Mouse (Mus musculus): ENCODE measurements around the gene Hmox2.
"Not testable (repeated sequence)": the region's sequence is repeated elsewhere in the genome, so short reads cannot be mapped to it uniquely, and the experiment has no call there.

Hmox2 gene

DNA sequence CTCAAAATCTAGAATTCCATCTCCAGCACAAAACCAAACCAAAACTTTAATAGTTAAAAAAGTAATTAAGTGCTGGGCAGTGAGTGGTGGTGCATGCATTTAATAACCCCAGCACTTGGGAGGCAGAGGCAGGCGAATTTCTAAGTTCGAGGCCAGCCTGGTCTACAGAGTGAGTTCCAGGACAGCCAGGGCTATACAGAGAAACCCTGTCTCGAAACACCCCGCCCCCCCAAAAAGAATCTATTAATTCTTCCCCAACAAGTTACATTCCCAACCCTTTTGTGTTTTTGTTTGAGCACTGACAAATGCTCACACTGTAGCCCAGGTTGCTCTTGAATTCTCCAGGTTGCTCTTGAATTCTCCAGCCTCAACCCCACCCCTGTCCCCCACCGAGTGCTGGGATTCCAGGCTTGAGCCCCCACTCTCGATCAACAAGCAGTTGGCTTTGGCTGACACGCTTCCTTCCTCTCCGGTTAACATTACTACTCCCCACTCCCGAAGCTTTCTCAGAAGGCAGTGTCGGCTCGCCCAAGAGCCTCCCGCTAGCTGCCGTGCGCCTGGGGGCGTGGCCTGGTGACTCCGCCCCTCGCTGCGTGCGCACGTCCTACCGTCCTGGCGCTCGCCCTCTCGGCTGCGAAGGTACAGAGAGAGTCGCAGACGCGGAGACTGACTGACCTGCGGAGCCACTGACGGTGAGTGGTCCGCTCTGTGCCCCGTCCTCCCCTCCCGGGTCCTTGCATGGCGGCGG, at the start of gene Hmox2:
Gene Hmox2, plus strand, starts transcription at position 582 of the 748 bp plus-strand sequence.
- in situ Hi-C loops (cut with MboI), result no loop called here

DNA sequence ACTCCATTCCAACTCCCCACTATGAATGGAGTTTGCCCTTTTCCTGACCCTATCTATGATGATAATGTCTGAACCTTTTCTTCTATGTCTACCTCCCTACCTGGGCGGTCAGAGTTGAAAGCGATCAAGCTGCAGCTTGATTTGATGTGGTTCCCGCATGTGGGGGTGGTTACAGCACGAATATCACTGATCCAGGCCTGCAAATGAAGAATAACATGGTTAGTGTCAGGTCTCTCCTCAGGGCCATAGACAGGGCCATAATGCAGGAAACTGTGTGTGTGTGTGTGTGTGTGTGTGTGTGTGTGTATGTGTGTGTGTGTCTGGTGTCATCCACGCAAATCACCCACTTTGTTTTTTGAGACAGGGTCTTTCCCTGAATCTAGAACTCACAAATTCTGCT, 49.3 kb upstream of the Hmox2 start:
- in situ Hi-C loops (cut with MboI), result no loop called here

DNA sequence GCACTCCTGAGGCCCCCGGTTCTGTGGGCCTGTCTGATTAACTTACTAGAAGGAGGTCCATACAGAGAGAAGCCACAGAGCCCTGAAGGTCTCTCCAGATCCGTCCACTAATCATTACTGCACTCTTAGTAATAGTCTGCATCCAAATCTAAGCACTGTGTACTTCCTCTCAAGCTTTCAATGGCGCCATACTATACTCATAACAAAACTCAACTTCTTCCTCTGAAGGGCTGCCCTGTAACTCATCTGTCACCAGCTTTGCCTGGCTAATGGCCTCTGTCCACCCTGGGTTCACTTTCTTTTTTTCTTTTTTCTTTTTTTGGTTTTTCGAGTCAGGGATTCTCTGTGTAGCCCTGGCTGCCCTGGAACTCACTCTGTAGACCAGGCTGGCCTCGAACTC, 48.1 kb upstream of the Hmox2 start:
- in situ Hi-C loops (cut with MboI), result no loop called here

DNA sequence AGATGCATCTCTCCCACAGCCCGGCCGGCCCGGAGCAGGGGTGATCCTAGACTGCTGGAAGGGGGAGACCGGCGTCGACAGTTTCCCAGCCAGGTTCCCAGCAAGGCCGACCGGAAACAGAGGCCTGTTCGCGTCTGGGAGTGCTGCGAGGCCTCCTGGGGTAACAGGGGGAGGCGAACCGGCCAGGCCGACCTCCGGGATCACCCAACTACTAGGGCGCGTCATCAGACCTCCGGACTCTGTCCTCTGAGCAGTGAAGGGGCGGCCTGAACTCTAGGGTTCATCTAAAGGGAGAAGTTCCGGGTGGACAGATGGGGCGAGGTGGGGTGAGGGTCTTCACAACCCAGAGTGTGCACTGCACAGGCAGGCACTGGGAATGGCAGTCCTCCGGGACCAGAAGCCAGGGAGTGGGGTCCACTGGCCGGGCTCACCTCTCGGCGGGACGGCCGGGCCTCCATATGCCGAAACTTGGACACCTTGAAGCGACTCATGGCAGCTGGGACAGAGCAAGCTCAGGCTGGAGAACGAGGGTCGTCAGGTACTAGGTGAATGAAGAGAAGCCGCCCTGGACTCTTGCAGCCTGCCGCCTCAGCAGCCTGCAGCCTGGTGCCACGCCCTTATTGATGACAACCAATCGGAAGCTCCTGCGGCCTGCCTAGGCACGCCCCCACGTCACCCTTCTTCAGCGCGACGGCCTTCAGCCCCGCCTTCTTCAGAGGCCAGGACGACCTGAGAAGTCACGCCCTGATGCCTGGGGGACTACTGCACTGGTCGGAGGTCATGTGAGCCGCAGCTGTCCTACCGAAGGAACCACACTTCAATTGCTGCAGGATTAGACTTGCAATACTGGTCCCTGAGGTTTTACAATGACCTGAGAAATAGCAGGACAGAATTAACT, 46.8 kb upstream of the Hmox2 start, which contains the start of gene Coro7:
Gene Coro7, minus strand, starts transcription at position 657 of the 898 bp plus-strand sequence.
- in situ Hi-C loops (cut with MboI), result no loop called here

DNA sequence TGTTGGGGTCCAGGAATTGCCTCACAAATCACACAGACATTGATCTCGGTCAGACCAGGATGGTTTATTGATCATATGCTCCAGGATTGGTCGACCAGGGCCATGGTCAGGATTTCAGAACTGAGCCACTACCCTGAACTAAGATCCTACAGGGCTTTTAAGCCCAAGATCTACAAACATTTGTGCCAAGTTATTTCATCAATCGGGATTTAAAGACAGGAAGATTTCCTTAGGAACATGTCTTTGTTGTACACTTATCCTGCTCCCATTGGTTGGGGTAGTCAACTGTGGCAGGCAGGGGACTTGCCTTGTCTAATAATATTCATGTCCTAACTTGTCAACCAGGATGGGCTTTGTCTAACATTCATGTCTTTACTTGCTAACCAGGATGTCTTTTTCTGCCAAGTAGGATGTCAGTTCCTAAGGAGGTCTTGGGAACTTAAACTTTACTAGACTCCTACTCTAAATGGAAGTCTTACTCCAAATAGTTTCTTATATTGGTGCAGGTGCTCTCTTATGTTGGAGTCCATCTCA, 45.2 kb upstream of the Hmox2 start:
- in situ Hi-C loops (cut with MboI), result not testable (repeated sequence)

DNA sequence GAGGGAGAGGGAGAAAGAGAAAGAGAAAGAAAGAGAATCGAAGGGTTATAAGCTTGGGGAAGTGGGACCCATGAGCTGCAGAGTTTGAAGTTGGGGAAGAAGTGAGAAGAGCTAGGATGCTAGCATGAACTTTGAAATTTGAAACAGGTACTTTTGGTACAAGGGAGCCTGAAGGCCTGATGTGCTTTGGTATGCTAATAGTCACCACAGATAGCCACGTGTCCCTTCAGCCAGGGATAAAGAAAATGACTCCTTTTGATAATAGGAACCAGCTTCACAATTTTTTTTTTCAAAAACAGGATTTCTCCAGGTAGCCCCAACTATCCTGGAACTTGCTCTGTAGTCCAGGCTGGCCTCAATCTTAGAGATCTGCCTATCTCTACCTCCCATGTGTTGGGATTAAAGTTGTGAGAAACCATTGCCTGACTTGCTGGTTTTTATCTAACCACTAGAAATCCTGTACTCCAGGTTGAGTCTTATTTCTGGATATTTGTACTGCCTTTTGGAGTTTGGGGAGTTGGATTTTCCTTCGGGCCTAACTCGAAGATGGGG, 43.5 kb upstream of the Hmox2 start:
- in situ Hi-C loops (cut with MboI), result no loop called here

DNA sequence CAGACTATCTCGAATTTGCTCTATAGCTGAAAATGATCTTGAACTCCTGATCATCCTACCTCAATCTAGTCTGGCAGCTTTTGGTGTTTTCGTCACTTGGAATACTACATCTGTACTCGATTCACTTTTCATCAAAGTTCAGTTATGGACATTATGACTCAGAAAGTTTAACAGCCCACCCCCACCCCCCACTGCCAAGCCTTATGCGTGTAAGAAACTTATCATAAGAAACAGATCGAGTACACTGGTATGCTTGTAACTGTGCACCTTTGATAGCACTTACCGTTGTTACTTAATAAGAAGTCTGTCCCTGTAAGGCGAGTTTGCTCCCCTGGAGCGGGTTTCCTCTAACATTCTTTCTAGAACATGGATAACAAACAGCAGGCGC, 43.0 kb upstream of the Hmox2 start:
- in situ Hi-C loops (cut with MboI), result no loop called here

DNA sequence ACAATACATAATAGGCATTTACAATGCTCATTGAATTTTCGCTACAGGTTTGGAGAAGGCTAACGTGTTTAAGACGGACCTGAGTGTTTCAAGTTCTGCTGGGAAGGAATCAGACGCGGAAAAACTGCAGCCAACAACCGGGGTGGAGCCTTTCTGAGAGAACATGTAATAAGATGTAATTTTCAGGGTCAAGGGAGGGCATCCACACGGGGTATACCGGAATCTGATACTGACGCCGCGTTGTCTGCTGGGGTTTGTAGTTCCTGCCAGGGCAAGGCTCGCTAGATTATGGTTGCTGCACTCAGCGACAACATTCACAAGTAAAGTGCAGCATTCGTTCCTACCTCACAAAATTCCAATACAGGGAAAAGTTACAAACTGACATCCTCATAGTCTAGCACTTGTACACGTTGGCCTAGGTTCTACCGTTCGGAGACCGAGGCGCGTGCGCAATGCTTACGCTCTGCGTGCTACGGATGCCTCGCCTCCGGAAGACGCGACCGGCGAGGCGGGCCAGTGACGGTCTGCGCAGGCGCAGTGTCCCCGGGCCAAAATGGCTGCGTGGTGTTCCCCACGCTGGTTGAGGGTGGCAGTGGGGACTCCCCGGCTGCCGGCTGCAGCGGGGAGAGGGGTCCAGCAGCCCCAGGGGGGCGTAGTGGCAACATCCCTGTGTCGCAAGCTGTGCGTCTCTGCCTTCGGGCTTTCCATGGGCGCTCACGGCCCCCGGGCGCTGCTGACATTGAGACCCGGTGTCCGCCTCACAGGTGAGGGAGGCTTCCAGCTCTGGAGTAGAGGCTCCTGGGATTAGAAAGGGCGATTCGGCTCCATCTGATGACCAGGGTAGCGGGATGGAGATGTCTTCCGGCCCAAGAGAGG, 42.3 kb upstream of the Hmox2 start:
- in situ Hi-C loops (cut with MboI), result no loop called here

DNA sequence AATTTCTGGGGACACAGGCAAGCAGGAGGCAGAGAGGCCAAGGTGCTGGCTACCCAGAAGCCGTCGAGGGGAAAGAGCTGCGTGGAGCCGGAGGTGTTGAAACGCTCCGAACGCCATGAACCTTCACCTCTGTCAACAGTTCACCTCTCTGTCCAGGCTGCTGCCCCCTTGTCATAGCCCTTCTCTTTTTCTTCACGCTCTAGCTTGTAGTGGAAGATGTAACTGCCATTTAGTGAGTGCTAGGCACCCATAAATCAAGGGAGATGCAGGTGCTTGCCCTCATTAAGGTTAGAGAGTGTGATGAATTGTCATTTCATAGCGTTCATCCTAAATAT, 41.7 kb upstream of the Hmox2 start:
- in situ Hi-C loops (cut with MboI), result no loop called here

DNA sequence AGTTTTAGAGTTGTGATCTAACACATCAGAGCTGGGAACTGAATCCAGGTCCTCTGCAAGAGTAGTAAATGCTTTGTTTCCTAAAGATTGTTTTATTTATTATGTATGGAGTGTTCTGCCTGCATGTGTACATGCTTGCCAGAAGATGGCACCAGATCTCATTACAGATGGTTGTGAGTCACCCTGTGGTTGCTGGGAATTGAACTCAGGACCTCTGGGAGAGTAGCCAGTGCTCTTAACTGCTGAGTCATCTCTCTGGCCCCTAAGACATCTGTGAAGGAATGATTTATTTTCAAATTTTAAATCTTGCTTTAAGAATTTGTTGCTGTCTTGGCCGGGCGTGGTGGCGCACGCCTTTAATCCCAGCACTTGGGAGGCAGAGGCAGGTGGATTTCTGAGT, 36.8 kb upstream of the Hmox2 start:
- in situ Hi-C loops (cut with MboI), result not testable (repeated sequence)

DNA sequence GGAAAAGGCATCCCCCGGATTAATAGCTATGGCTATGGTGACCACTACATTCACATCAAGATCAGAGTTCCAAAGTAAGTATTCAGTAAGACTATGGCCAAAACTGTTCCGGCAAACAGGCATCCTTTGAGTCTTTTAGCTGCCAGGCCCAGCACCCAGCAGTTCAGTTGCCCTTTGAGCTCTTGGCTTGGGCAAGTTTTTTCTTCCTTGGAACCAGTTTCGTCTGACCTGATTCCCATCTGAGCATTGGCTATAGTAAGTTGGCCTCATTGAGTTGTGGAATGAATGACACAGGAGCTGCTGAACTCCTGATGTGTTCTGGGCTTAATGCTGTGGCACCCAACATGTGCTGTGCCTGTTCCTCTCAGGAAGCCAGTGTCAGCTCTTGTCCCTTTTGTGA, 24.9 kb upstream of the Hmox2 start:
- in situ Hi-C loops (cut with MboI), result no loop called here

DNA sequence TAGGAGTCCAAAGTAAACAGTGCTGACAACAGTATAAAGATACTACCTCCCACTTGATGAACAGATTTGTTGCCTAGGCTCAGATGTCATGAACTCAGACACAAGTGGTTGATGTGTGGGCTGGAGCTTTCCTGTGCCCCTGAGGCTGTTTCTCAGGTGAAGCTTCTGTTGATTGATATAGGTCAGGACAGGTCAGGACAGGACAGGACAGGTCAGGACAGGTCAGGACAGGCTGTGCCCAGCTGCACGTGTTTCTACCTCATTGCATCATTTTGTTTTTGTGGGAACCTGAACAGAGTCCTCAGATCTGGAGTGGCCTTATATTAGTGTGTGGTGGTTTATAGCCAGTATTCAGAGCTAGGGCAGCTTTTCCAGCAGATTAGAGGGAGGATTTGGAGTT, 23.5 kb upstream of the Hmox2 start:
- in situ Hi-C loops (cut with MboI), result no loop called here

DNA sequence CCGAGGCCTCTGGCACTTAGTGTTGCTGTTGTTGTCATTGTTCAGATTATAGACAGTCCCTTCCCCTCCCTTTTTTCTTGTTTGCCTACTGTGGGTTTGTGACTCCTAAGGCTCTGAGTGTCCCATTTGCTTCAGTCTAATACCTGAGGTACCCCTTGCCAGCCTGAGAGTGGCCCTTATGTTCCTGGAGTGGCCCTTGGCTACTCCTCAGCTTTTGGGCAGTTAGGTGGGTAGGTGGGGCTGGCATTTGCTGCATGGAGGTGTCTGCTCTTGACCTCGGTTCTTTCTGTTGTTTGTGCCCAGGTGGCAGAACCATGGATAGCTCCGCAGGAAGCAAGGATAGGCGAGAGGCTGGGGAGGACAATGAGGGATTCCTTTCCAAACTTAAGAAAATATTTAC, 20.6 kb upstream of the Hmox2 start:
- in situ Hi-C loops (cut with MboI), result no loop called here

DNA sequence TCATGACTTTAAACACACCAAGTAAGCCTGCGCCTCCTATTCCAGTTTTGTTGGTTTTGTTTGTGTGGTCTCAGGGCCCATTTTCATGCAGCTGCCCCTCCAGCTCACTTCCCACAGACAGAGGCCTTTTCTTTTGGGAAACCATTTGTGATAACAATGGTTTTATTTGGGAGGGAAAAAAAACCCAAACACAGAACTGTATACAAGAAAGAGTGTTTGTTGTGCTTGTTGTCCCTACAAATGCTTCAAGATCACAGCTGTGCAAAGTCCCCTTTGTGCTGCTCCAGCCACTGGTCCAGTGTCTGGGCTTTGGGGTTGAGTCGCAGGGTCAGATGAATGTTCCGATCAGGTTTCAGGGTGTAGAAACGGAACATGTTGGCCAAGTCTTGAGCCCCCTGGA, 15.0 kb upstream of the Hmox2 start:
- in situ Hi-C loops (cut with MboI), result no loop called here

DNA sequence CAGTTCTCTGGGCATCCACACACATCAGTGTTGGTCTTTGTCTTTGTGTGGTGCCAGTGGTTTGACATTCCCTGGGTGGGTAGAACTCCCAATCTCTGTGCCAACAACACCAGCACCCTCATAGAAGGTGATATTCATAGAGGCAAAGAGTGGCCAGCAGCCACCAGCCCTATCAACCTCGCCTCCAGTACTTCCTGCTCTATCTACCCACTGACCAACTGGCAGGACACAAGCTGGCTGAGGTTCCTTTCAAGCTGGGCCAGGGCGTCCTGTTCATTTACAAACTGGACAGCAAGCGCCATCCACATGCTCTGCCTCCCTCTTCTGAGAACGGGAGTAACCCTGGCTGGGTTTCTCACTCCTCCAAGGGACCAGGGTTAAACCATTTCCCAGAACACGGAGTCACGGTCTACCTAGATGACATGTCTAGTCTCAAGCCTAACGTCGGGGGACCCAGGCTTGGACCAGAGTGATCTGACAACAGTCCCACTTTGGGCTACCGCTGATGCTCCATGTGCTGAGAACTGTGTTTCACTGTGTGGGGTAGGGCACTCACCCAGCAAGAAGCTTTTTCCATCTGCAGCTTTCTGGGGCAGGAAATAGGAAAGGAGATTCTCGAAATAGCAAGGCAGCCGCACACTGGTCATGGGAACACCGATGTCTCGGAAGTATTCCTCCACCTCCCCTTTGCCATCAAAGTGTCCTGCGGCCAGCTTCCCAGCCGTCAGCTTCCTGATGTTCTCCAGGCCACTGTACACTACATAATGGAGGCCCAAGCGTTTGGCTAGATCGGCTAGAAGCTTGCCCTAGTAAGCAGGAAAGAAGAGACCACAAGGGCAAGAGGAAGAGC, 12.1 kb upstream of the Hmox2 start:
- in situ Hi-C loops (cut with MboI), result no loop called here

DNA sequence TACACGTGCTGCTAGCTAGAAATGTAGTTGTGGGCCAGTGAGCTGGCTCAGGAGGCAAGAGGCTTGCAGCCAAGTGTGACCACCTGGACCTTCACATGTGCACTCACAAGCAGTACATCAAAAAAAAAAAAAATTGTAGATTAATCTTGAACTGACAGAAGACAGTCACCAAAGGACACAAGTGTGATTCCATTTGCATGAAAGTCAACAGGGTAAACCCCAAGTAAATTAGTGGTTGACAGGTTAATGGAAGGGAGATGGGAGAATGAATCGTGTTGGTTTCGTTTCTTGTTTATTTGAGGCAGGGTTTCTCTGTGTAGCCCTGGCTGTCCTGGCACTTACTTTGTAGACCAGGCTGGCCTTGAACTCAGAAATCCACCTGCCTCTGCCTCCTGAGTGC, 8.3 kb upstream of the Hmox2 start:
- in situ Hi-C loops (cut with MboI), result no loop called here

DNA sequence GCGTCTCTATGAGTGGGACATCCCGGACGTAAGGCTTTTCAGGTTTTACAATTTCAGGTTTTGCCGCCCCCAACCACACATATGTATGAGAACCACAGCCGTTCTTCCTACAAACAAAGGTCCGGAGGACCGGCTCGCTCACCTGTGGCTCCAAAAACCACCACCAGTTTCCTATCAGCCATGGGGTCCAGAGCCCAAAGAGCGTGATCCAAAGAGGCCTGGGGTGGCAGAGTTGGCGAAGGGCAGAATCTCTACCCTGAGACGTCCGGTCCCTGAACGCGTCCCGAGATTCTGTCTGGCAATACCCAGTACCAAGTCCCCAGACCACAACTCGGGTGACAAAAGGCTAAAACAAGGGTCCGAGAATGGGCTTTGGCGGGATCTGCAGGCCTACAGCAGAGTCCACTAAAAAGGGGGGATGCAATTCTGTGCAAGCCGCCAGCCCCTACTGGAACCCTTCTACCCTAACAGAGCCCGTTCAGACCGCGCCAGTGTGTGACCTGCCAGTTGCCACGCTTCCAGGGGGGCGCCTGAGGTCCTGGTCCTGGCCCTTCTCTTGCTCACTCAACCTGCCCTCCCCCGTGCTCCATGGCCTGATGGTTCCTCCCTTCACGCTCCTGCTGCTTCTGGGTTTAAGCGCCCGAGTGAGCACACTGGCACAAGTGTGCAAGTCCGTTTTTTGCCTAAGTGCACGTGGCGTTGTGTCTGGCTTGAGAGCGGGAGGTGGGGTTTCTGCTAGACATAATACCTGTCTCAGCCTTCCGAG, 7.2 kb upstream of the Hmox2 start, which contains the start of gene Nmral1:
Gene Nmral1, minus strand, starts transcription at position 604 of the 766 bp plus-strand sequence.
- in situ Hi-C loops (cut with MboI), result no loop called here

DNA sequence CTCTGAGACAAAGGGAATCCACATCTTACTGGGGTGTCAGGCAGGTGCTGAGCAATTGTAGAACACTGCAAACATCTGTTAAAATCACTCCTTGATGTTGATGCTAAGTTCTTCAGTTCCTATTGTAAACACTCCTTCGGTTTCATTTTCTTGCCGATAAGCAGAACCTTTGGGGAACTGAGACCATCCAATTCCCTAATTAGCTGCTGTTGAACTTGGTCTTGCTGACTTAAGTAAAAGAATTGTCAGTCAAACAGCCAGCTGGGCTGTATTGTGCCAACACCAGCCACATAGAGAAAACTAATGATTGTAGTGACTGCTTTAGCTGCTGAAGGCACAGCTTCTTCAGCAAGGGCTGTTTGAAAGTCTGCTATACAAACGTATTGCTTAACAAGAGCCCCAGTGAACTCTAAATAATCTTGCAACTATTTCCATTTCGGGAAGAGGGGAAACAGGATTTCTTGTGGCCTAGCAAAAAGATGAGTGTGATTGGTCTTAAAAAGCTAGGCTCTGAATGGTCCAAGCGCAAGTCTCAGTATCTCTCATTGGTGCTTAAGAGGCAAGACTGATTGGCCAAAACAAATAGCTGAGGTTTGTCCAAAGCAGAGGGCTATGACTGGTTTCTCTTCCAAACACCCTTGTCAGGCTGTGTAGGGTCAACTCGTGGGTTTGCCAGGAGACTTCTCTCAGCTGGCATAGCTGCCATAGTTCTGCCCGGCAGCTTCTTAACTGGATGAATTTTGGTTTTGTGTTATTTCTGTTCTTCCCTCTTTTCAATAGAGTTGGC, 3.8 kb upstream of the Hmox2 start:
- in situ Hi-C loops (cut with MboI), result no loop called here

DNA sequence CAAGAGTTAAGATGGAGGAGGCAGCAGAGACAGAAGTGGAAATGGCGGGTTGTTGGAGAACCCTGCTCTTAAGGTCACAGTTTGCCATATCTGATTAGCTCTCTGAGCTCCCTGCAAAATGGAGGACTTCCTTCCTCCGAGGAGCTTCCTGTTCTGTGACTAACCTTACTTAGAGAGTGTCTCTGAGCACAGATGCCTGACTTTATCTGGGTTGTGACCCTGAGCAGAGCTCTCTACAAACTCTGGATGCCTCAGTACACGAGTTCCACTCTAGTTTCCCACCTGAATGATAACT, 3.3 kb upstream of the Hmox2 start:
- in situ Hi-C loops (cut with MboI), result no loop called here

Measured in mature B cell (primary cell).